Mouse (Mus musculus): Measurements from ENCODE around the gene Gm10203. TPM values are rescaled to one million over a fixed set of nuclear protein-coding genes. Genes with fewer than 3 reads are reported as not detected.
A peak's percentile ranks its signal among the peaks of the same experiment; 100 is the strongest.

Gene Gm10203
- polyA plus RNA-seq, 1 experiment from 2014 or later, result not detected

GRCm38 (mm10) chr6:149101076-149101942 lies 28.7 kb upstream of the Gm10203 start, which contains the start of gene Dennd5b:
TSS of gene Dennd5b (minus strand) at chr6:149101680.
- Histone ChIP-seq H3K27ac (ENCODE audit: low read depth, low read length) (peak within 1 kb of the TSS; percentile 97), H3K9me3 (ENCODE audit: control insufficient read depth, low read length) (no peaks in the 10 kb centered on the region), H3K9ac (ENCODE audit: low read length) (peak within 1 kb of the TSS; percentile 97), H3K4me1 (ENCODE audit: control insufficient read depth, insufficient read depth, low read length) (no peaks in the 10 kb centered on the region), H3K36me3 (ENCODE audit: control insufficient read depth, insufficient read depth, low read length) (no peaks in the 10 kb centered on the region), H3K4me2 (ENCODE audit: low read depth) (peak within 1 kb of the TSS; percentile 66), H3K4me3 (ENCODE audit: low read depth, low read length) (peak within 1 kb of the TSS; percentile 89), H3K27me3 (ENCODE audit: control insufficient read depth, insufficient read depth, low read length) (no peaks in the 10 kb centered on the region)
- WGBS, result under 1% methylated on average over 112 of the region's 124 CpGs
- ATAC-seq (ENCODE audit: insufficient read depth, low FRiP score, low TSS enrichment) (peak; percentile 88), DNase-seq (ENCODE audit: low spot score) (peak; percentile 89)

GRCm38 (mm10) chr6:149101943-149102243 lies 28.1 kb upstream of the Gm10203 start:
- peak overlapping the region; percentile 89 for H3K4me3 ChIP-seq (ENCODE audit: low read depth, low read length)
- ATAC-seq (ENCODE audit: insufficient read depth, low FRiP score, low TSS enrichment), result peak; percentile 28; the same call in 1 of the 2 replicates
- peak overlapping the region; percentile 97 for H3K9ac ChIP-seq (ENCODE audit: low read length)
- H3K4me2 ChIP-seq (ENCODE audit: low read depth), result peak overlapping the region; percentile 66
- no peaks in the 10 kb centered on the region for H3K36me3 ChIP-seq (ENCODE audit: control insufficient read depth, insufficient read depth, low read length)
- no peaks in the 10 kb centered on the region for H3K27me3 ChIP-seq (ENCODE audit: control insufficient read depth, insufficient read depth, low read length)
- WGBS, result 11% methylated on average over 7 of the region's 7 CpGs
- peak overlapping the region; percentile 97; the same call in 1 of the 2 replicates for H3K27ac ChIP-seq (ENCODE audit: low read depth, low read length)
- no peaks in the 10 kb centered on the region for H3K4me1 ChIP-seq (ENCODE audit: control insufficient read depth, insufficient read depth, low read length)
- H3K9me3 ChIP-seq (ENCODE audit: control insufficient read depth, low read length), result no peaks in the 10 kb centered on the region
- no peak for DNase-seq (ENCODE audit: low spot score)

GRCm38 (mm10) chr6:149103451-149103850 lies 26.5 kb upstream of the Gm10203 start:
- H3K9me3 ChIP-seq (ENCODE audit: control insufficient read depth, low read length), result no peaks in the 10 kb centered on the region
- no peaks in the 10 kb centered on the region for H3K4me1 ChIP-seq (ENCODE audit: control insufficient read depth, insufficient read depth, low read length)
- 92% methylated on average over 1 of the region's 1 CpGs for WGBS
- H3K27ac ChIP-seq (ENCODE audit: low read depth, low read length), result no peak overlapping the region
- no peaks in the 10 kb centered on the region for H3K27me3 ChIP-seq (ENCODE audit: control insufficient read depth, insufficient read depth, low read length)
- no peaks in the 10 kb centered on the region for H3K36me3 ChIP-seq (ENCODE audit: control insufficient read depth, insufficient read depth, low read length)
- no peak overlapping the region for H3K4me3 ChIP-seq (ENCODE audit: low read depth, low read length)
- no peak overlapping the region for H3K4me2 ChIP-seq (ENCODE audit: low read depth)
- no peak for DNase-seq (ENCODE audit: low spot score)
- H3K9ac ChIP-seq (ENCODE audit: low read length), result no peak overlapping the region
- ATAC-seq (ENCODE audit: insufficient read depth, low FRiP score, low TSS enrichment), result no peak

GRCm38 (mm10) chr6:149107615-149108014 lies 22.4 kb upstream of the Gm10203 start:
- Histone ChIP-seq H3K27ac (ENCODE audit: low read depth, low read length) (no peak overlapping the region), H3K9ac (ENCODE audit: low read length) (no peak overlapping the region), H3K4me2 (ENCODE audit: low read depth) (no peak overlapping the region), H3K9me3 (ENCODE audit: control insufficient read depth, low read length) (no peaks in the 10 kb centered on the region), H3K36me3 (ENCODE audit: control insufficient read depth, insufficient read depth, low read length) (no peaks in the 10 kb centered on the region), H3K4me1 (ENCODE audit: control insufficient read depth, insufficient read depth, low read length) (no peaks in the 10 kb centered on the region), H3K4me3 (ENCODE audit: low read depth, low read length) (no peak overlapping the region), H3K27me3 (ENCODE audit: control insufficient read depth, insufficient read depth, low read length) (no peaks in the 10 kb centered on the region)
- ATAC-seq (ENCODE audit: insufficient read depth, low FRiP score, low TSS enrichment), result no peak
- 77% methylated on average over 3 of the region's 3 CpGs for WGBS
- DNase-seq (ENCODE audit: low spot score), result no peak

- WGBS, result 71% methylated on average over 2 of the region's 2 CpGs
- no peak for DNase-seq (ENCODE audit: low spot score)
Measured at GRCm38 (mm10) chr6:149108909-149109308, 21.1 kb upstream of the Gm10203 start.

GRCm38 (mm10) chr6:149116992-149117391 lies 13.0 kb upstream of the Gm10203 start:
- Histone ChIP-seq H3K4me3 (ENCODE audit: low read depth, low read length) (no peak overlapping the region), H3K27ac (ENCODE audit: low read depth, low read length) (no peak overlapping the region), H3K27me3 (ENCODE audit: control insufficient read depth, insufficient read depth, low read length) (no peaks in the 10 kb centered on the region), H3K4me2 (ENCODE audit: low read depth) (no peak overlapping the region), H3K4me1 (ENCODE audit: control insufficient read depth, insufficient read depth, low read length) (no peaks in the 10 kb centered on the region), H3K9ac (ENCODE audit: low read length) (no peak overlapping the region), H3K36me3 (ENCODE audit: control insufficient read depth, insufficient read depth, low read length) (no peaks in the 10 kb centered on the region), H3K9me3 (ENCODE audit: control insufficient read depth, low read length) (no peaks in the 10 kb centered on the region)
- no peak for ATAC-seq (ENCODE audit: insufficient read depth, low FRiP score, low TSS enrichment)
- DNase-seq (ENCODE audit: low spot score), result no peak

More at GRCm38 (mm10) chr6:149108909-149109308, 21.1 kb upstream of the Gm10203 start:
- H3K9me3 ChIP-seq (ENCODE audit: control insufficient read depth, low read length), result no peaks in the 10 kb centered on the region
- H3K27ac ChIP-seq (ENCODE audit: low read depth, low read length), result no peak overlapping the region
- H3K4me1 ChIP-seq (ENCODE audit: control insufficient read depth, insufficient read depth, low read length), result no peaks in the 10 kb centered on the region
- H3K36me3 ChIP-seq (ENCODE audit: control insufficient read depth, insufficient read depth, low read length), result no peaks in the 10 kb centered on the region
- ATAC-seq (ENCODE audit: insufficient read depth, low FRiP score, low TSS enrichment), result no peak
- no peak overlapping the region for H3K9ac ChIP-seq (ENCODE audit: low read length)
- no peak overlapping the region for H3K4me3 ChIP-seq (ENCODE audit: low read depth, low read length)
- H3K4me2 ChIP-seq (ENCODE audit: low read depth), result no peak overlapping the region
- H3K27me3 ChIP-seq (ENCODE audit: control insufficient read depth, insufficient read depth, low read length), result no peaks in the 10 kb centered on the region

GRCm38 (mm10) chr6:149118935-149119334 lies 11.0 kb upstream of the Gm10203 start:
- WGBS, result 56% methylated on average over 2 of the region's 2 CpGs
- H3K4me2 ChIP-seq (ENCODE audit: low read depth), result no peak overlapping the region
- H3K9me3 ChIP-seq (ENCODE audit: control insufficient read depth, low read length), result no peaks in the 10 kb centered on the region
- DNase-seq (ENCODE audit: low spot score), result no peak
- H3K27me3 ChIP-seq (ENCODE audit: control insufficient read depth, insufficient read depth, low read length), result no peaks in the 10 kb centered on the region
- no peaks in the 10 kb centered on the region for H3K4me1 ChIP-seq (ENCODE audit: control insufficient read depth, insufficient read depth, low read length)
- no peak overlapping the region for H3K9ac ChIP-seq (ENCODE audit: low read length)
- H3K27ac ChIP-seq (ENCODE audit: low read depth, low read length), result no peak overlapping the region
- H3K4me3 ChIP-seq (ENCODE audit: low read depth, low read length), result no peak overlapping the region
- no peak for ATAC-seq (ENCODE audit: insufficient read depth, low FRiP score, low TSS enrichment)
- H3K36me3 ChIP-seq (ENCODE audit: control insufficient read depth, insufficient read depth, low read length), result no peaks in the 10 kb centered on the region

- no peak overlapping the region for H3K4me2 ChIP-seq (ENCODE audit: low read depth)
- H3K9ac ChIP-seq (ENCODE audit: low read length), result no peak overlapping the region
- H3K27ac ChIP-seq (ENCODE audit: low read depth, low read length), result no peak overlapping the region
- no peaks in the 10 kb centered on the region for H3K27me3 ChIP-seq (ENCODE audit: control insufficient read depth, insufficient read depth, low read length)
- ATAC-seq (ENCODE audit: insufficient read depth, low FRiP score, low TSS enrichment), result no peak; the same call in 1 of the 2 replicates
- peak; percentile 26 for DNase-seq (ENCODE audit: low spot score)
- H3K4me1 ChIP-seq (ENCODE audit: control insufficient read depth, insufficient read depth, low read length), result no peaks in the 10 kb centered on the region
- H3K9me3 ChIP-seq (ENCODE audit: control insufficient read depth, low read length), result no peaks in the 10 kb centered on the region
- 44% methylated on average over 2 of the region's 2 CpGs for WGBS
- no peaks in the 10 kb centered on the region for H3K36me3 ChIP-seq (ENCODE audit: control insufficient read depth, insufficient read depth, low read length)
- no peak overlapping the region for H3K4me3 ChIP-seq (ENCODE audit: low read depth, low read length)
Measured at GRCm38 (mm10) chr6:149119853-149120252, 10.1 kb upstream of the Gm10203 start.

- no peak for ATAC-seq (ENCODE audit: insufficient read depth, low FRiP score, low TSS enrichment)
- H3K9me3 ChIP-seq (ENCODE audit: control insufficient read depth, low read length), result no peaks in the 10 kb centered on the region
- H3K27me3 ChIP-seq (ENCODE audit: control insufficient read depth, insufficient read depth, low read length), result no peaks in the 10 kb centered on the region
- no peak overlapping the region for H3K9ac ChIP-seq (ENCODE audit: low read length)
- WGBS, result 82% methylated on average over 3 of the region's 3 CpGs
- H3K27ac ChIP-seq (ENCODE audit: low read depth, low read length), result no peak overlapping the region
- H3K4me1 ChIP-seq (ENCODE audit: control insufficient read depth, insufficient read depth, low read length), result no peaks in the 10 kb centered on the region
- no peak for DNase-seq (ENCODE audit: low spot score)
- no peak overlapping the region for H3K4me2 ChIP-seq (ENCODE audit: low read depth)
- H3K4me3 ChIP-seq (ENCODE audit: low read depth, low read length), result no peak overlapping the region
- no peaks in the 10 kb centered on the region for H3K36me3 ChIP-seq (ENCODE audit: control insufficient read depth, insufficient read depth, low read length)
Measured at GRCm38 (mm10) chr6:149123042-149123441, 6.9 kb upstream of the Gm10203 start.

Data from neural tube, embryonic 11.5 days (tissue).